Mouse (Mus musculus) ES-E14 (cell line): ENCODE data around the gene Dclk1.

ENCODE experiments used
- ZC3H11A ChIP-seq: IDR thresholded peaks from 2 replicates; pipeline ENCODE4 v1.6.1; 2012; ENCODE audit warnings: low read depth, mild to moderate bottlenecking, inconsistent platforms, low read length, borderline replicate concordance
- ZNF384 ChIP-seq: IDR thresholded peaks from 2 replicates; pipeline ENCODE4 v1.6.1; 2012; ENCODE audit warnings: low read depth, low read length, inconsistent platforms

GRCm38 (mm10) chr3:55543929-55544684 lies 301.9 kb downstream of the Dclk1 start:
- TF ChIP-seq ZC3H11A, result no peak
- no peak for TF ChIP-seq ZNF384
